Mouse (Mus musculus): ENCODE measurements around the gene Fbxl8.

Fbxl8 gene

DNA sequence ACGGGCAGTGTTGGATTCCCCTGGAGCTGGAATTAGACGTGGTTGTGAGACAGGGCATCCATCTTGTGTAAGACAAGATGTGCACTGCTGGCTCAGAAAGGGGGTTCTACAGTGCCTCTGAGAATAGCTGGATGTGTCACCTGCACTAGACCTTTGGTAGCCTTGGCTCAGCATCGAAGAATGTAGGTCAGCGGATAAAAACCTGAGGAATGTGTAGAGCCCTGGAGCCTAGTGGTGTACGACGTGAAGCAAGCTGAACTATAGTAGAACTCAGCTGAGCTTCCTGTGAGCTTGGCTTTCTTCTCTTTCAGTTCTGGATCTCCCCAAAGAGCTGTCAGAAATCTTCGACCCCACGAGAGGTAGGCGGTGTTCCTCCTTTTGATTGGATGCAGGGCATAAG lies 39.4 kb downstream of the Fbxl8 start:
- no peak for DNase-seq (ENCODE audit: low spot score in 2 of 2)

DNA sequence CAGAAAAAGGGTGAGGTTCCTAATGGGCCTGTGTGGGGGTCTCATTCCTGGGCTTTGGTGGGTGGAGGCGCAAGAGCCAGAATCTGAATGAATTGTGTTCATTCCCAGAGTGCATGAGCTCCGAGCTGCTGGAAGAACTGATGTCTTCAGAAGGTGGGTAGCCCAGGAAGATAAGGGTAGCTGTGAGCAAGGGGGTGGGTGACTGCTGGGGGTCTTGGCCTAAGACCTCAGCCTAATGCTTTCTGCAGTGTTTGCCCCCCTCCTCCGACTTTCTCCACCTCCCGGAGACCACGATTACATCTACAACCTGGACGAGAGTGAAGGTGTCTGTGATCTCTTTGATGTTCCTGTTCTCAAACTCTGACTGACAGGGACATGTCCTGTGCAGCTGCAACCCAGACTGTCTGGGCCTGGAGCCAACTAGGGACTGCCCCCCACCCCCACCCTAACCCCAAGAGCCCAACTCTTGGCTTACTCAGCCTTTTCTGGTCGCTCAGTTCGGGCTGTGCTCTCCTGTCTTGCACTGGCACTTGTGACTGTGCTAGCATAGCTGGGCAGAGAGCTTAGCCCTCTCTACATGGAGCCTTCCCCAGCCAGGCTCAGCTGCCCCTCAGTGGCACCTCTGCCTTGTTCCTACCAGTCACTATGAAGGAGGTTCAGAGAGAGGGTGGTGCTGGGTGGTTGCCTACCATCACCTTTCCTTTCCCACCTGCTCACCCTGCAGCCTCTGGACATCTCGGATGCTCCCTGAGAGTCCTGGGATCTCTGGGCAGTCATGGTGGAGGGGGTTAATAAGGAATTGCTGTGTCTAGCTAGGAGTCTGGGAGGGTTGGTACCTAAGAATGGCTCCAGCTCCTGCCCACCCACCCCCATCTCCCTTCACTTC lies 40.1 kb downstream of the Fbxl8 start:
- no peak for DNase-seq (ENCODE audit: low spot score in 2 of 2)

DNA sequence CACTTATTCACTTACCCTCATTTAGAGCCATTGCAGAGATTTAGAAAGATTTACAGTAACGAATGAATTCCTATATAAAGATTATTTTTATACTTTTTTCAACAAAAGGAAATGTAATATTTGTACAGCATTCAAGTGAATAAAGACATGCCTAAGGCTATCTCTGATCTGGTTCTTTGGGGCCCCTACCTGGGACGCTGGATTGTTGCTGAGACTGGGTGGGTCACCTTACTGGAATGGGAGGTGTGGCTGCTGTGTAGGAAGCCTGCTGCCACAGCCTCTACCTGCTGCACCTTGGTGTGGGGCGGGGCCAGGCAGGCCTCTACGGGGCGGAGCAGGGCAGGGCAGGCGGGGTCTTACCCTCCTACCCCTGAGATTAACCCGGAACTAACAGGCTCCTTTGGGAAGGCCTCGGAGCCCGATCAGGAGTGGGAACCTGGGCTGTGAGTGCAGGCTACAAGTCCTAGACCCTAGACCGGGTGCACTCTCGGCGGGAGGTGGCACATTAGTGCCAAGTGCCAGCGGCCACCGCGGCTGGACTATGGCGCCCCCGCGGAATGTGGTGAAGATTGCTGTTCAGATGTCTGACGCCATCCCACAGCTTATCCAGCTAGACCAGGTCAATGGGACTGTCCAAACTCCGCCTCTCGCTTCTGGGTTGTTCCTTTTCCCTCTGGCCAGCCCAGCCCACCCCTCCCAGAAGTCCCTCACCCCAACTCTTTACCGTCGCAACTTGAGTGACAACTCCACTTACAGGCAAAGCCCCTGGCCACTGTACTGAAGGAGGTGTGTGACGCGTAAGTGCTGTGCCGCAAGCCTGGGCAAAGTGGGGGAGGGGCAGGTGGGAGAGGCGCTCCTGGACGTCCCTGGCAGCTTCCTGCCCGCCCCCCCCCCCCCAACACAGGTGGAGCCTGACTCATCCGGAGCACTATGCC lies 41.0 kb downstream of the Fbxl8 start, which contains the start of gene Elmo3:
Gene Elmo3 (plus strand): TSS at position 391 of the 935 bp plus-strand sequence.
- peak; percentile 47 to 60 for DNase-seq (ENCODE audit: low spot score in 2 of 2)

DNA sequence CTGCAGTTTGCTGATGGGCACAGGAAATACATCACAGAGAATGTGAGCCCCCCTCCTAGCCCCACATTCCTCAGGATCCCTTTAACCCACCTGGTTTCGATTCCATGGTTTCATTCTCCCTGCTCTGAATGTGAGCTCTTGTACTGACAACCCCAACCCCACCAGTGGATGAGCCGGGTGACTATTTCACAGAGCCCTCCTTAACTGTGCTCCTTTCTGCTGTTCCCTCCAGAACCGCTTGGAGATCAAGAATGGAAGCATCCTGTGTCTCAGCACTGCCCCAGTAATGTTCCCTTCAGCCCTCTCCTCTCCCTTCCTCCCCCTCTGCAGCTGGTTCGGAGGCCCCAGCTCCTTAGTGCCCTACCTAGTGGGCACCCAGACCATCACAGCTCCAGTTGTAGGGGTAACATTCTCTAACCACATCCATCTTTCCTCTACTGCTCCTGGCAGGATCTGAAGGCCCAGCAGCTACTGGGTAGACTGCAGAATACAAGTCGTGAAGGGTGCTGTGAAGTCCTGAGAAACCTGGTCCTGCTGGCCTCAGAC lies 41.8 kb downstream of the Fbxl8 start:
- DNase-seq (ENCODE audit: low spot score in 2 of 2), result no peak

DNA sequence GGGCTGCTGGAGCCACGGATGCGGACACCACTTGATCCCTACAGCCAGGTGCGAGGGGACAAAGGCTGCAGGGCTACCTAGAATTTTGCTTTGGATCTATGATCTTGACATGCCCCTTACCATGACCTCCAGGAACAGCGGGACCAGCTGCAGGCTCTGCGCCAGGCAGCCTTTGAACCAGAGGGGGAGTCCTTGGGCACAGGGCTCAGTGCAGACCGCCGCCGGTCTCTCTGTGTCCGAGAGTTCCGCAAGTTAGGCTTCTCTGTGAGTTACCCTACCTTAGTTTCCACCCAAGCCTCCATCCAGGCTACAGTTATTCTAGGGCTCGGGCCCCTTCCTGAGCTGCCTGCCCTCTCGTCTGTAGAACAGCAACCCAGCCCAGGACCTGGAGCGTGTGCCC lies 43.2 kb downstream of the Fbxl8 start:
- no peak for DNase-seq (ENCODE audit: low spot score in 2 of 2)

DNA sequence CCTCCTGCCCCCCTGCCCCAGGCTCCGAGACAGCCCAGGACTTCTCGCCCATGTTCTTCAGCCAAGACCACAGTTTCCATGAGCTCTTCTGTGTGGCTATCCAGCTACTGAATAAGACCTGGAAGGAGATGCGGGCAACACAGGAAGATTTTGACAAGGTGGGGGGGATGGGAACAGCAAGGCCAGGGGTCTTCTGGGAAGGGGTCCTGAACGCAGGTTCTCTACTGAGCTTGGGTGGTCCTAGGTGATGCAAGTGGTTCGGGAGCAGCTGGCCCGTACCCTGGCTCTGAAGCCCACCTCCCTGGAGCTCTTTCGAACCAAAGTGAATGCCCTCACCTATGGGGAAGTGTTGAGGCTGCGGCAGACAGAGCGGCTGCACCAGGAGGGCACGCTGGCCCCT lies 44.0 kb downstream of the Fbxl8 start:
- no peak for DNase-seq (ENCODE audit: low spot score in 2 of 2)

DNA sequence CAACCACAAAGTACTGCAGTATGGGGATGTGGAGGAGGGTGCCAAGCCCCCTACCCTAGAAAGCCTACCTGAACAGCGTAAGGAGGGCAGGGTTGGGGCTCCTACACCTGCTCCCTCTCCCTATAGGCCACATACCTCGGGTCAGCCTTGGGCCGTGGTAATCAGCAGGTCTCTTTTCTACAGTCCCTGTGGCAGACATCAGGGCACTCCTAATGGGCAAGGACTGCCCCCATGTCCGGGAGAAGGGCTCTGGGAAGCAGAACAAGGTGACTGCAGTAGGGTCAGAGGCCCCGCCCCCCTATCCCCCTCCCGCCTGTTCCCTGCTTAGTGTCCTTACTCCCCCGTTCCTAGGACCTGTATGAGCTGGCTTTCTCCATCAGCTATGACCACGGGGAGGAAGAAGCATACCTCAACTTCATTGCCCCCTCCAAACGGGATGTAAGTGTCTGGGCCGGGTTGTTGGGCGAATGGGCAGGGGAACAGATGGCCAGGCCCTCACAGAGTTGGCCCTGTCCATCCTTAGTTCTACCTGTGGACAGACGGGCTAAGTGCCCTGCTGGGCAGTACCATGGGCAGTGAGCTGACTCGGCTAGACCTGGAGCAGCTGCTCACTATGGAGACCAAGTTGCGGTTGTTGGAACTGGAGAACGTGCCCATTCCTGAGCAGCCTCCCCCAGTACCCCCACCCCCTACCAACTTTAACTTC lies 44.8 kb downstream of the Fbxl8 start:
- DNase-seq (ENCODE audit: low spot score in 2 of 2), result no peak

DNA sequence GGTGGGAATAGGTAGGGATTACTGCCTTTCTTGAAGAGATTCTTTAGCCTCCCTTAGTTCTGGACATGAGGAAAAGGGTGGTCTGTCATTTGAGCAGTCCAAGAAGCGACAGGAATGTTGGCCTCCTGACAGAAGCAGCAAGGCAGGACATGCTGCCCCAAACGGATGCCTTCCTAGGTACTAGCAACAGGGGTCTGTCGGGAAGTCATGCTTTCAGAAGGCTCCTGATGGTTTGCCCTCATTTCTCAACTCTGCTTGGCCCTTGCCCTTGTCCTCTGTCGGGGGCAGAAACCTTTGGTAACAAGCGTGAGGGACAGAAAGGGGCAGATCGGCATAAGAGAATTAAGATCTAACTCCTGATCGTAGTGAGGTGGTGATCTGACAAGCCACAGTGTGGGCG lies 45.7 kb downstream of the Fbxl8 start:
- no peak for DNase-seq (ENCODE audit: low spot score in 2 of 2)

DNA sequence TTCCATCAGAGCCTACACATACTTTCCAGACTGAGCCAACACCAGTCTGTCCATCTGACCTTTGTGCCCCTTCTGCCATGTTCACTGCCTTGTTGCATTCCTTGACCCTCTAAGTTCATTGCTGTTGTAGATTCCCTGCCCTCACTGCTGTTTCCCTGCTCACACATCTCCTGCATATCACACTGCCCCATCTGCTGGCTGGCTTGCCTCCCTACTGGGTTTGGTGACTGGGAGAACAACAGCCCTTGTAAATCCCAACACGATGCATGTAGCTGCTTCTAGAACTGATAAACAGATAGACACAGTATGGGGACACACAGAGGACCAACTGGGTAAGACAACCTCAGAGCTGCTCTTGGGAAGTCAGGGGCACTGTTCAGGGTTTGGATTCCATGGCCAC lies 47.3 kb downstream of the Fbxl8 start:
- DNase-seq (ENCODE audit: low spot score in 2 of 2), result no peak

DNA sequence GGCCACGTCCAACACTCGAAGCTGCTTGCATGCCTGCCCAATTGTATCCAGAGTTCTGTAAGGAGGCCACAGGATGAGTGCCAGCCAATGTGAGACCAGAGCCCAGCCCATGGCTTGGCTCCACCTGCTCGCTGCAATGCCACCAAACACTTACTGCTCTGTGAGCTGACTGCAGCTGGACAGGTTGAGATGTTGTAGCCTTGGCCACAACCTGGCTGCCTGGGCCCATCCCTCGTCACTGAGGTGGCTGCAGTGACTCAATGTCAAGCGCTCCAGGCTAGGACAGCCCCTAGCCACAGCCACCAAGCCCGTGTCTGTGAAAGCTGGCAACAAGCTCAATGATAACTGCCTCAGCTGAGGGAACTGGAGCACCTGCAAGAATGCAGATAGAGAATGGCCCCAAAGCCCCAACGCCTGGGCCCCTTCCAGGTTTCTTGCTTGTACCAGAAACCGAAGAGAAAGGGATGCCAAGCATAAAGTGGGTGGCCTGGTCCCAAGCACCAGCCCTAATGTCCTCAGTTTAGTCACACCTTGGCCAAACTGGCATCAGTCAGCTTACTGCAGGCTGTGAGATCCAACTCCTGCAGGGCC lies 48.5 kb downstream of the Fbxl8 start:
- DNase-seq (ENCODE audit: low spot score in 2 of 2), result no peak

DNA sequence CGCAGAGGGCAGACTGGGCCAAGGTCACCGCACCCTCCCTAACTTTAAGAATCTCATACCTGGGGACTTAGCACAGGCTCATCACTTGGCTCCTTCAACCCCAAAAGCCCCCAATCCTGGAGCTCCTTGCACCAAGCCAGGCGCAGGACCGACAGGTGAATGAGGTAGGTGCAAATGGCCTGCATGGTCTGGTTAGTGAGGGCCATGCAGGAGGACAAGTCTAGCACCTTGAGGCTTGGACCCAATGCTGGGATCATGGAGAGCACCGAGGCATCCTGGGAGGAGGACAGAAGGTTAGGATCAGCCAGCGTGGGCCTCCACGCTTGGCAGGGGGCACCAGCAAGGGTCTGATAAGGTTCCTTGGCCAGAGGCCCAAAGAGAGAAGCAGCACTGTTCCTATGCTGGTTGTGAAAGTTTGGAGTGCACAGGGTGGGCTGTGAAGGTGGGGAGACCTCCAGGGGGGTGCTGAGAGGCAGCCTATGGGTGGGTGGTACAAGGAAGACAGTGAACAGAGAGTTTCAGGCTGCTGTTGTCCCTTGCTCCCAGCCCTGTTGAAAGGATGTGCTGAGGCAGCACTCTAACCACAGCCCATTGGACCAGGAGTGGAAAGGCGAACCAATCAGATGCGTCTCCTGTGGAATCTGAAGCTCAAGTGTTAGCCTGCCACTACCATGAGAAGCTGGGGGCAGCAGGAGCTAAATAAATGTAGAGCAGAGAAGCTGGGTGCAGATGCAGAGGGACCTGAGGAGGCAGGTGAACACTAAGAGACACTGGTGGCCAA lies 49.4 kb downstream of the Fbxl8 start:
- no peak for DNase-seq (ENCODE audit: low spot score in 2 of 2)

DNA sequence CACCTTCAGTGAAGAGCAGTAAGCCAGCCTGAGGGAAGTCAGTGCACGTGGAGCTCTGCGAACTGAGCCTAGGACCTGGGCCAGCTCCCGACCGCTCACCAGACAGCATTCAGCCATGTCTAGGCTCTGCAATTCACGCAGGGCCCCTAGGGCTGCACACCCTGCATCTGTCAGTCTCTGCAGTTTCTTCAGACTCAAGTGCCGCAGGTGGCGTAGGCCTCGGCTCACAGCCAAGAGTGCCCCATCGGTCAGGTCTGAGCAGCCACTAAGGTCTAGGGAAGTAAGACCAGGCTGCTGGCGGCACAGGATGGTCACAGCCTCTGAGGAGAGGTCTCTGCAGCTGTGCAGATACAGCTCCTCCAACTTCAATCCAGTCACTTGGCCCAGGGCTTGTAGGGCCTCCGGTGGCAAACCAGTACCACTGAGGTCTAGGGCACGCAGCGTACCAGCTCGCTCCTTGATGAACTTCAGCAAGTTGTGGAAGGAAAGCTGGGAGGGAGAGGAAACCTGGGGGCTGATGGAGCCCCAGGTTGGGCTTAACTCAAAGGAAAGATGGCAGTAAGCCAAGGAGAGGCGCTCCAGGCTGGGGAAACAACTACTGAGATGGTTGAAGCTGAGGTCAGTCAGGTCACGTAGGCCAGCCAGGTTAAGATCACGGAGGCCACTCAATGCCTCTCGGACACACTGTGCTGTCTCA lies 50.8 kb downstream of the Fbxl8 start:
- no peak for DNase-seq (ENCODE audit: low spot score in 2 of 2)

DNA sequence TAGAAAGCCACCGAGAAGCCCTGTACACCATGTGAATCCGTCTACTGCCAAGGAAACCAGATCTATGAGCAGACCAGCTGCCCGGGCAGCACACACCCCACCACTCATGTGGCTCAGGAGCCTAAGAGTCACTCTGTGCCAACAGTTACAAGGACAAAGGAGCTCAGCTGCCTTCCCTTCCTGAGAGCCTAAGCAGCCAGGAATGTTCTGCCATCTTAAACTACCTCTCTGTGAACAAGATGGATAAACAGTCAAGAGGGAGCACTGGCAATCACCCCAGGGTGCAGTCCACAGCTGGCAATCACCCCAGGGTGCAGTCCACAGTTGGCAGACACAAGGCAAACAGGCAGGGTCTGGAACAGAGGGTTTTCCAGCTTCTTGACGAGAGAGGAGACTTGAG lies 53.5 kb downstream of the Fbxl8 start:
- DNase-seq (ENCODE audit: low spot score in 2 of 2), result no peak

DNA sequence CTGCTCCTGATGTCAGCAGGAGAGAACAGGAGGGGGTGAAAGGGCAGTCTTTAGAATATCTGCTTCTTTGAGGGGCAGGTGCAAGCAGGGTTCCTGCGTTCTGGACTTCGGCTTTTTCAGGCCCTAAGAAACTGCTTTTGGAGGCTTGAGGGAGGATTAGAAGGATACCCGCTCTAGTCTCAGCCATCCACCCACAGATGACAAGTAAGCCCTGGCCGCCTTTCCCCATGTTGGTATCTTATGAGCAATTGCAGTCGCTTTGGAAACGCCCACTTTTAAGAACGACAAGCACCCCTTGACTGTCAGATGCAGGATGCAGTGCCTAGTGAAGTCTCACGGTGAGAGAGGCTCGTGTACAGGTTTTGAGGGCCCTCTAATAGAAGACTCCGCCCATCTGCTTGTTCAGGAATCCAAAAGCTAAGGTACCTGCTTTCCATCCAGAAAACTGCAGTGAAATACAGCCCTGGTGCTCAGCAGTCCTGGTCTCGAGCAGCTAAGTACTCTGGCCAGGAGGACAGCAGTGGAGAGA lies 54.3 kb downstream of the Fbxl8 start:
- no peak for DNase-seq (ENCODE audit: low spot score in 2 of 2)
